In the genomic region with DNA sequence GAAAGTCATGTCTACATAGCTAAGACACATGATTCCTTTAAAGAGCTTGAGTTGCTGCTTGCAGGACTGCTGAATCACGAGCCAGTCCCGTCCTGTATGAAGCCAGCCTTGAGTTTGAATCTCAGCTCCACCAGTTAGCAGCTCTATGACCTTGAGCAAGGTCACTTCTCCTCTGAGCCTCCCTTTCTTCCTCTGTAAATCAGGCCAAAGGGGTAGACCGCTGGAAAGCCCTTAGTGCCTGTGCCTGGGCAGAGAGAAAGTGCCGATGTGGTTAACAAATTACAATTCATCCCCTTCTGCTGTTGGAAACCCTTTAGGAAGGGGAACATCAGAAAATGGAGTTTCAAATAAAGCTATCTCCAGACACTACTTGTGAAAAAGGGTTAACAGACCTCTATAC, we compare ENCODE assay signal across 12 mouse cellular contexts. TPM values are rescaled to one million over a fixed set of nuclear protein-coding genes. Genes with fewer than 3 reads are reported as not detected.
DNase-seq lines count a peak whose midpoint lies in the region; ATAC-seq and TF ChIP-seq lines count a peak whose summit lies in the region.
"Had no signal": no experiment of that assay in that cellular context is flagged by ENCODE, and none has a peak within 500 bp of the region (broad histone marks: within the 10 kb centered on the region; RNA-seq: fewer than 3 reads in every experiment).

No protein-coding gene starts in this region.

- no peak for TF ChIP-seq CTCF in hindbrain, postnatal 0 days (IDR thresholded peaks at IDR 0.05; ENCODE audit: low read depth)
- TF ChIP-seq CTCF in stomach, postnatal 0 days (IDR thresholded peaks at IDR 0.05; ENCODE audit: low read depth): no peak

- WGBS in liver, embryonic 12.5 days (ENCODE audit: insufficient replicate concordance): 46% methylated on average over 4 of the region's 4 CpGs
- 47% methylated on average over 4 of the region's 4 CpGs for WGBS in liver, embryonic 11.5 days
- 26% methylated on average over 4 of the region's 4 CpGs for WGBS in hindbrain, postnatal 0 days
- WGBS in stomach, postnatal 0 days: 48% methylated on average over 4 of the region's 4 CpGs

- peak overlapping the region; percentile 49; the same call in 1 of the 2 replicates for H3K4me2 ChIP-seq in liver, embryonic 12.5 days
- H3K4me2 ChIP-seq in liver, embryonic 11.5 days: no peak overlapping the region
- peak overlapping the region; percentile 79 for H3K4me2 ChIP-seq in hindbrain, postnatal 0 days (ENCODE audit: low read depth, low read length)
- H3K4me2 ChIP-seq in stomach, postnatal 0 days (replicated peaks; ENCODE audit: low read depth): peak overlapping the region; percentile 44

- H3K27me3 ChIP-seq in liver, embryonic 12.5 days (replicated peaks): peaks cover 54% of the 10 kb centered on the region
- H3K27me3 ChIP-seq in liver, embryonic 11.5 days (replicated peaks; ENCODE audit: control insufficient read depth, insufficient read depth, low read length): peaks cover 18% of the 10 kb centered on the region
- no peaks in the 10 kb centered on the region for H3K27me3 ChIP-seq in hindbrain, postnatal 0 days (ENCODE audit: insufficient read depth, low read length)
- H3K27me3 ChIP-seq in stomach, postnatal 0 days (ENCODE audit: control insufficient read depth, insufficient read depth, low read length): no peaks in the 10 kb centered on the region

- H3K9me3 ChIP-seq in liver, embryonic 12.5 days (replicated peaks): no peaks in the 10 kb centered on the region
- H3K9me3 ChIP-seq in liver, embryonic 11.5 days (ENCODE audit: control insufficient read depth, low read length): no peaks in the 10 kb centered on the region
- no peaks in the 10 kb centered on the region for H3K9me3 ChIP-seq in hindbrain, postnatal 0 days (ENCODE audit: low read length)
- no peaks in the 10 kb centered on the region for H3K9me3 ChIP-seq in stomach, postnatal 0 days (ENCODE audit: control insufficient read depth, low read length)
- H3K9me3 ChIP-seq: liver, embryonic 13.5 days had no signal

- H3K4me3 ChIP-seq in liver, embryonic 12.5 days: no peak overlapping the region
- no peak overlapping the region for H3K4me3 ChIP-seq in liver, embryonic 11.5 days (ENCODE audit: low read depth, low read length)
- H3K4me3 ChIP-seq in hindbrain, postnatal 0 days (ENCODE audit: low read length): peak overlapping the region; percentile 67
- no peak overlapping the region for H3K4me3 ChIP-seq in stomach, postnatal 0 days (ENCODE audit: low read depth, low read length)
- H3K4me3 ChIP-seq: erythroblast, embryonic 14.5 days had no signal

- H3K4me1 ChIP-seq in liver, embryonic 12.5 days: no peaks in the 10 kb centered on the region
- no peaks in the 10 kb centered on the region for H3K4me1 ChIP-seq in liver, embryonic 11.5 days (replicated peaks; ENCODE audit: control insufficient read depth, insufficient read depth, low read length)
- H3K4me1 ChIP-seq in hindbrain, postnatal 0 days (ENCODE audit: insufficient read depth, low read length): peaks cover 5% of the 10 kb centered on the region; the same call in 1 of the 2 replicates
- no peaks in the 10 kb centered on the region for H3K4me1 ChIP-seq in stomach, postnatal 0 days (replicated peaks; ENCODE audit: control insufficient read depth, insufficient read depth)
- H3K4me1 ChIP-seq: liver, embryonic 13.5 days had no signal

- no peak for TF ChIP-seq EP300 in stomach, postnatal 0 days (optimal IDR thresholded peaks at IDR 0.05)

- H3K36me3 ChIP-seq in liver, embryonic 12.5 days: no peaks in the 10 kb centered on the region
- H3K36me3 ChIP-seq in liver, embryonic 11.5 days (ENCODE audit: control insufficient read depth, insufficient read depth, low read length): no peaks in the 10 kb centered on the region
- no peaks in the 10 kb centered on the region for H3K36me3 ChIP-seq in hindbrain, postnatal 0 days (ENCODE audit: insufficient read depth, low read length)
- H3K36me3 ChIP-seq in stomach, postnatal 0 days (ENCODE audit: control insufficient read depth, insufficient read depth, low read length): no peaks in the 10 kb centered on the region
- H3K36me3 ChIP-seq: liver, embryonic 13.5 days had no signal

- no peak for ATAC-seq in liver, embryonic 12.5 days
- ATAC-seq in liver, embryonic 11.5 days (replicated peaks; ENCODE audit: low FRiP score): no peak
- peak; percentile 12; the same call in 1 of the 2 replicates for ATAC-seq in hindbrain, postnatal 0 days
- no peak for ATAC-seq in stomach, postnatal 0 days (ENCODE audit: low FRiP score, low TSS enrichment)
- ATAC-seq: Patski had no signal

- no peak overlapping the region for H3K27ac ChIP-seq in liver, embryonic 12.5 days
- H3K27ac ChIP-seq in liver, embryonic 11.5 days (ENCODE audit: low read depth, low read length): no peak overlapping the region
- H3K27ac ChIP-seq in hindbrain, postnatal 0 days: peak overlapping the region; percentile 88
- no peak overlapping the region for H3K27ac ChIP-seq in stomach, postnatal 0 days (replicated peaks)
- H3K27ac ChIP-seq: liver, embryonic 13.5 days had no signal

- peak; percentile 50 for DNase-seq in cerebellum, adult 11-12 months
- no peak for DNase-seq in cerebellum, postnatal 4 days (ENCODE audit: low spot score in 2 of 2)
- no peak for DNase-seq in liver, embryonic 11.5 days (ENCODE audit: low spot score)
- DNase-seq in hindbrain, postnatal 0 days (ENCODE audit: low spot score): no peak
- no peak for DNase-seq in stomach, postnatal 0 days (ENCODE audit: low spot score)
- DNase-seq in layer of hippocampus, postnatal 25 days (ENCODE audit: extremely low spot score in 1 of 2, low spot score in 1 of 2): no peak
- DNase-seq in adrenal gland, postnatal 4 days (ENCODE audit: low spot score in 2 of 2): no peak
- DNase-seq: liver, embryonic 13.5 days had no signal

- H3K9ac ChIP-seq in liver, embryonic 12.5 days: no peak overlapping the region
- no peak overlapping the region for H3K9ac ChIP-seq in liver, embryonic 11.5 days (ENCODE audit: low read depth, low read length)
- H3K9ac ChIP-seq in hindbrain, postnatal 0 days (replicated peaks; ENCODE audit: low read length): peak overlapping the region; percentile 78
- H3K9ac ChIP-seq in stomach, postnatal 0 days (ENCODE audit: low read length): no peak overlapping the region
- H3K9ac ChIP-seq: liver, embryonic 13.5 days had no signal

RNA-seq across cellular contexts. Expression of a gene that starts 0.5 kb away (rescaled TPM):
- polyA plus RNA-seq in liver, embryonic 12.5 days (2016; fragmentation: Nextera tagmentation; extraction: Ambion mirVana): 0.19 and 0.36 TPM in 2 replicates
- polyA plus RNA-seq in liver, embryonic 11.5 days (2014; fragmentation: Nextera tagmentation; extraction: Ambion mirVana): 1.4 and 1.7 TPM in 2 replicates
- total RNA-seq in hindbrain, postnatal 0 days (2014; rRNA removed): 132 and 149 TPM in 2 replicates
- 120 and 123 TPM in 2 replicates for polyA plus RNA-seq in hindbrain, postnatal 0 days (2015; fragmentation: Nextera tagmentation; extraction: Ambion mirVana)
- 1.9 and 2.7 TPM in 2 replicates for polyA plus RNA-seq in stomach, postnatal 0 days (2015; fragmentation: Nextera tagmentation; extraction: Ambion mirVana)
- 10 to 100 TPM; 64.5 to 74.6 TPM for total RNA-seq in layer of hippocampus, postnatal 25 days (2021)
- 10 to 100 TPM in 1 of 2 experiments, 1 to 10 TPM in 1; 9.7 to 10.3 TPM for total RNA-seq in adrenal gland, postnatal 4 days (2021)
- polyA plus RNA-seq: erythroblast, embryonic 14.5 days; heart, postnatal 0 days had no signal

RNA-seq across cellular contexts. Expression of a gene that starts 13.3 kb away (rescaled TPM):
- polyA plus RNA-seq in liver, embryonic 12.5 days (2016; fragmentation: Nextera tagmentation; extraction: Ambion mirVana): 41.3 and 43.0 TPM in 2 replicates
- polyA plus RNA-seq in liver, embryonic 11.5 days (2014; fragmentation: Nextera tagmentation; extraction: Ambion mirVana): 61.0 and 67.8 TPM in 2 replicates
- total RNA-seq in hindbrain, postnatal 0 days (2014; rRNA removed): 22.9 and 29.5 TPM in 2 replicates
- 59.6 and 60.5 TPM in 2 replicates for polyA plus RNA-seq in hindbrain, postnatal 0 days (2015; fragmentation: Nextera tagmentation; extraction: Ambion mirVana)
- polyA plus RNA-seq in stomach, postnatal 0 days (2015; fragmentation: Nextera tagmentation; extraction: Ambion mirVana): 79.8 and 81.4 TPM in 2 replicates
- total RNA-seq in layer of hippocampus, postnatal 25 days (2021): 10 to 100 TPM; 20.4 to 21.5 TPM
- total RNA-seq in adrenal gland, postnatal 4 days (2021): 10 to 100 TPM; 34.7 to 36.6 TPM

RNA-seq across cellular contexts. Expression of a gene that starts 34.6 kb away (rescaled TPM):
- polyA plus RNA-seq in liver, embryonic 12.5 days (2016; fragmentation: Nextera tagmentation; extraction: Ambion mirVana): 6.7 and 7.0 TPM in 2 replicates
- polyA plus RNA-seq in liver, embryonic 11.5 days (2014; fragmentation: Nextera tagmentation; extraction: Ambion mirVana): 8.1 and 9.0 TPM in 2 replicates
- total RNA-seq in hindbrain, postnatal 0 days (2014; rRNA removed): 26.5 and 33.2 TPM in 2 replicates
- 14.9 and 15.1 TPM in 2 replicates for polyA plus RNA-seq in hindbrain, postnatal 0 days (2015; fragmentation: Nextera tagmentation; extraction: Ambion mirVana)
- 11.2 TPM in 2 replicates for polyA plus RNA-seq in stomach, postnatal 0 days (2015; fragmentation: Nextera tagmentation; extraction: Ambion mirVana)
- total RNA-seq in layer of hippocampus, postnatal 25 days (2021): 10 to 100 TPM; 17.6 to 20.8 TPM
- 10 to 100 TPM; 41.4 to 46.4 TPM for total RNA-seq in adrenal gland, postnatal 4 days (2021)

RNA-seq across cellular contexts. Expression of a gene that starts 40.0 kb away (rescaled TPM):
- polyA plus RNA-seq in liver, embryonic 12.5 days (2016; fragmentation: Nextera tagmentation; extraction: Ambion mirVana): 0.12 and 0.16 TPM in 2 replicates
- 0.19 and 0.26 TPM in 2 replicates for polyA plus RNA-seq in liver, embryonic 11.5 days (2014; fragmentation: Nextera tagmentation; extraction: Ambion mirVana)
- 1.2 and 1.4 TPM in 2 replicates for total RNA-seq in hindbrain, postnatal 0 days (2014; rRNA removed)
- 0.83 and 0.88 TPM in 2 replicates for polyA plus RNA-seq in hindbrain, postnatal 0 days (2015; fragmentation: Nextera tagmentation; extraction: Ambion mirVana)
- polyA plus RNA-seq in stomach, postnatal 0 days (2015; fragmentation: Nextera tagmentation; extraction: Ambion mirVana): 13.6 and 13.9 TPM in 2 replicates
- under 1 TPM; 0.37 to 0.70 TPM for total RNA-seq in layer of hippocampus, postnatal 25 days (2021)
- total RNA-seq in adrenal gland, postnatal 4 days (2021): 10 to 100 TPM in 1 of 2 experiments, 1 to 10 TPM in 1; 9.3 to 13.0 TPM
- polyA plus RNA-seq: erythroblast, embryonic 14.5 days had no signal

RNA-seq across cellular contexts. Expression of a gene that starts 54.3 kb away (rescaled TPM):
- polyA plus RNA-seq in liver, embryonic 12.5 days (2016; fragmentation: Nextera tagmentation; extraction: Ambion mirVana): not detected in 2 replicates
- not detected in 2 replicates for polyA plus RNA-seq in liver, embryonic 11.5 days (2014; fragmentation: Nextera tagmentation; extraction: Ambion mirVana)
- total RNA-seq in hindbrain, postnatal 0 days (2014; rRNA removed): 0.73 and 2.1 TPM in 2 replicates
- 1.0 TPM in 2 replicates for polyA plus RNA-seq in hindbrain, postnatal 0 days (2015; fragmentation: Nextera tagmentation; extraction: Ambion mirVana)
- polyA plus RNA-seq in stomach, postnatal 0 days (2015; fragmentation: Nextera tagmentation; extraction: Ambion mirVana): 0.23 and 0.40 TPM in 2 replicates
- not detected for total RNA-seq in layer of hippocampus, postnatal 25 days (2021)
- 1 to 10 TPM in 1 of 2 experiments, not detected in 1; 4.6 TPM for total RNA-seq in adrenal gland, postnatal 4 days (2021)
- polyA plus RNA-seq: erythroblast, embryonic 14.5 days; heart, postnatal 0 days; liver, embryonic 13.5 days; Patski had no signal

Comparison
In these comparisons a context has a peak if more than half of its experiments do, and no peak if none do; other contexts are left out.
1. RNA of a gene that starts 0.5 kb away (polyA plus RNA-seq): 120 to 123 TPM in hindbrain, postnatal 0 days; 1.9 to 2.7 TPM in stomach, postnatal 0 days, 1.4 to 1.7 TPM in liver, embryonic 11.5 days and 0.19 to 0.36 TPM in liver, embryonic 12.5 days; every median in the first group is over 10 times any median in the second.